Mouse (Mus musculus) heart, postnatal 0 days (tissue): ENCODE results near the gene Amot. TPM values are rescaled to one million over a fixed set of nuclear protein-coding genes. Genes with fewer than 3 reads are reported as not detected.

Experiments used
- ATAC-seq: fragments of 200-750 bp; cut with Nextera tagmentation; 2 replicates; pipeline ENCODE4 v1.8.0; 2017; ENCODE audit warnings: low read depth, moderate number of reproducible peaks, moderate library complexity; ENCODE audit not compliant: insufficient read depth
- DNase-seq: peaks from one replicate; pipeline ENCODE4 v3.0.0-alpha.2; 2016; ENCODE audit warnings: low spot score
- H3K27ac ChIP-seq: fragments of 300-500 bp; sonication (generic); 2 replicates; pipeline ENCODE4 v1.5.1; 2014; ENCODE audit warnings: low read depth, mild to moderate bottlenecking
- H3K27me3 ChIP-seq: fragments of 300-500 bp; sonication (generic); 2 replicates; pipeline ENCODE4 v1.6.1; 2014; ENCODE audit warnings: low read length, mixed read lengths; ENCODE audit not compliant: control insufficient read depth, insufficient read depth
- H3K36me3 ChIP-seq: fragments of 300-500 bp; sonication (generic); replicated peaks from 2 replicates; pipeline ENCODE4 v1.6.1; 2014; ENCODE audit warnings: low read length, mixed read lengths; ENCODE audit not compliant: control insufficient read depth, insufficient read depth
- H3K4me1 ChIP-seq: fragments of 300-500 bp; sonication (generic); 2 replicates; pipeline ENCODE4 v1.6.1; 2014; ENCODE audit warnings: antibody characterized with exemption; ENCODE audit not compliant: control insufficient read depth, insufficient read depth
- H3K4me2 ChIP-seq: fragments of 300-500 bp; sonication (generic); 2 replicates; pipeline ENCODE4 v1.6.1; 2014; ENCODE audit warnings: low read depth, mild to moderate bottlenecking, low read length, moderate library complexity
- H3K4me3 ChIP-seq: fragments of 300-500 bp; sonication (generic); 2 replicates; pipeline ENCODE4 v1.5.1; 2014; ENCODE audit warnings: low read depth, low read length
- H3K9ac ChIP-seq: fragments of 300-500 bp; sonication (generic); replicated peaks from 2 replicates; pipeline ENCODE4 v1.6.1; 2014; ENCODE audit warnings: low read depth, low read length, mixed read lengths
- H3K9me3 ChIP-seq: fragments of 300-500 bp; sonication (generic); replicated peaks from 2 replicates; pipeline ENCODE4 v1.6.1; 2016; ENCODE audit warnings: low read length; ENCODE audit not compliant: control insufficient read depth
- CTCF ChIP-seq: IDR thresholded peaks from 2 replicates; pipeline ENCODE4 v1.5.1; 2016; ENCODE audit warnings: antibody characterized with exemption, control low read depth, low read depth
- EP300 ChIP-seq: IDR thresholded peaks from 2 replicates; pipeline ENCODE4 v1.6.1; 2016; ENCODE audit warnings: antibody characterized with exemption, low read depth
- WGBS: fragments of 180-500 bp; shearing (Covaris S2); extraction: QIAGEN DNeasy Blood & Tissue Kit; methylation state at CpG from one replicate; pipeline ENCODE4 v1.1.7; 2014; 5-methylcytosine and 5-hydroxymethylcytosine counted together
- polyA plus RNA-seq: library from polyadenylated mRNA; unstranded; fragments of >200 nt; fragmentation: Nextera tagmentation; extraction: Ambion mirVana; gene quantifications from 2 replicates; pipeline ENCODE4 v1.2.1, GENCODE M21; 2015
- total RNA-seq: library from RNA; depleted of rRNA; stranded (reverse); fragments of >200 nt; gene quantifications from 2 replicates; pipeline ENCODE4 v1.2.3, GENCODE M21; 2014; ENCODE audit warnings: low replicate concordance

The Amot gene
- total and polyA plus RNA-seq, 2 experiments from 2014 or later = 2.0 to 6.3 TPM

- WGBS = 81% methylated on average over 6 of the region's 6 CpGs
- H3K36me3 ChIP-seq = no peaks in the 10 kb centered on the region
- no peak overlapping the region for H3K27ac ChIP-seq
- H3K4me2 ChIP-seq = no peak overlapping the region
- no peak overlapping the region for H3K9ac ChIP-seq
- H3K27me3 ChIP-seq = no peaks in the 10 kb centered on the region
- DNase-seq = no peak
- no peaks in the 10 kb centered on the region for H3K4me1 ChIP-seq
- H3K4me3 ChIP-seq = no peak overlapping the region
- TF ChIP-seq EP300 (no peak), CTCF (no peak)
- H3K9me3 ChIP-seq = no peaks in the 10 kb centered on the region
- ATAC-seq = no peak
These were observed 49.4 kb downstream of the Amot start for GRCm38 (mm10) chrX:145455629-145456028.

- no peaks in the 10 kb centered on the region for H3K27me3 ChIP-seq
- H3K9ac ChIP-seq = no peak overlapping the region
- ATAC-seq (no peak), DNase-seq (no peak)
- no peak overlapping the region for H3K4me2 ChIP-seq
- no peak overlapping the region for H3K4me3 ChIP-seq
- TF ChIP-seq EP300 (no peak), CTCF (no peak)
- 67% methylated on average over 4 of the region's 4 CpGs for WGBS
- no peak overlapping the region for H3K27ac ChIP-seq
- no peaks in the 10 kb centered on the region for H3K9me3 ChIP-seq
- H3K36me3 ChIP-seq = no peaks in the 10 kb centered on the region
- no peaks in the 10 kb centered on the region for H3K4me1 ChIP-seq
These were observed 50.2 kb downstream of the Amot start for GRCm38 (mm10) chrX:145454828-145455227.

- no peak overlapping the region for H3K9ac ChIP-seq
- ATAC-seq = no peak
- TF ChIP-seq CTCF = no peak
- TF ChIP-seq EP300 = no peak
- no peaks in the 10 kb centered on the region for H3K4me1 ChIP-seq
- DNase-seq = no peak
- no peaks in the 10 kb centered on the region for H3K9me3 ChIP-seq
- H3K4me2 ChIP-seq = no peak overlapping the region
- H3K27me3 ChIP-seq = no peaks in the 10 kb centered on the region
- no peak overlapping the region for H3K4me3 ChIP-seq
- no peak overlapping the region for H3K27ac ChIP-seq
- WGBS = 76% methylated on average over 2 of the region's 2 CpGs
- no peaks in the 10 kb centered on the region for H3K36me3 ChIP-seq
These were observed 63.5 kb downstream of the Amot start for GRCm38 (mm10) chrX:145441526-145441925.

- no peaks in the 10 kb centered on the region for H3K9me3 ChIP-seq
- no peak for ATAC-seq
- no peak for DNase-seq
- H3K9ac ChIP-seq = no peak overlapping the region
- TF ChIP-seq EP300 (no peak), CTCF (no peak)
- H3K4me3 ChIP-seq = no peak overlapping the region
- H3K36me3 ChIP-seq = no peaks in the 10 kb centered on the region
- H3K4me1 ChIP-seq = no peaks in the 10 kb centered on the region
- no peak overlapping the region for H3K4me2 ChIP-seq
- WGBS = 64% methylated on average over 4 of the region's 4 CpGs
- H3K27ac ChIP-seq = no peak overlapping the region
- H3K27me3 ChIP-seq = no peaks in the 10 kb centered on the region
These were observed 71.3 kb downstream of the Amot start for GRCm38 (mm10) chrX:145433652-145434051.

GRCm38 (mm10) chrX:145430836-145431570, 74.0 kb downstream of the Amot start:
- DNase-seq (no peak), ATAC-seq (no peak)
- H3K36me3 ChIP-seq = no peaks in the 10 kb centered on the region
- no peak overlapping the region for H3K4me2 ChIP-seq
- no peaks in the 10 kb centered on the region for H3K9me3 ChIP-seq
- no peak overlapping the region for H3K9ac ChIP-seq
- no peak for TF ChIP-seq CTCF
- no peak for TF ChIP-seq EP300
- no peak overlapping the region for H3K4me3 ChIP-seq
- no peaks in the 10 kb centered on the region for H3K27me3 ChIP-seq
- no peak overlapping the region for H3K27ac ChIP-seq
- no peaks in the 10 kb centered on the region for H3K4me1 ChIP-seq
- WGBS = 70% methylated on average over 5 of the region's 5 CpGs

GRCm38 (mm10) chrX:145428811-145429210, 76.2 kb downstream of the Amot start:
- DNase-seq (no peak), ATAC-seq (no peak)
- Histone ChIP-seq H3K9me3 (no peaks in the 10 kb centered on the region), H3K4me3 (no peak overlapping the region), H3K36me3 (no peaks in the 10 kb centered on the region), H3K27ac (no peak overlapping the region), H3K9ac (no peak overlapping the region), H3K27me3 (no peaks in the 10 kb centered on the region), H3K4me2 (no peak overlapping the region), H3K4me1 (no peaks in the 10 kb centered on the region)
- 65% methylated on average over 1 of the region's 1 CpGs for WGBS
- TF ChIP-seq EP300 (no peak), CTCF (no peak)
